Mouse (Mus musculus) myocyte (in vitro differentiated cells): ENCODE results near the gene Gm20431.

Experiments
- CEBPB ChIP-seq: IDR thresholded peaks from 2 replicates; pipeline ENCODE4 v1.6.1; 2011; ENCODE audit warnings: mild to moderate bottlenecking, moderate library complexity; ENCODE audit not compliant: poor library complexity, insufficient read depth, severe bottlenecking
- E2F4 ChIP-seq: IDR thresholded peaks from one replicate; pipeline ENCODE4 v1.6.1; 2011; ENCODE audit warnings: mild to moderate bottlenecking, control low read depth, moderate library complexity; ENCODE audit not compliant: insufficient read depth
- MAX ChIP-seq: IDR thresholded peaks from one replicate; pipeline ENCODE4 v1.6.1; 2011; ENCODE audit warnings: low read depth, mild to moderate bottlenecking, control low read depth
- MYOD1 ChIP-seq, 3 experiments: IDR thresholded peaks; one replicate each; pipeline ENCODE4 v1.6.1; 2011; ENCODE audit warnings: control low read depth in 2 of 3, low read depth in 2 of 3, mild to moderate bottlenecking in 2 of 3, moderate library complexity in 1 of 3; ENCODE audit not compliant: insufficient read length in 2 of 3, control insufficient read depth in 1 of 3
- MYOG ChIP-seq, 3 experiments: IDR thresholded peaks; one replicate each; pipeline ENCODE4 v1.6.1; 2011; ENCODE audit warnings: control low read depth in 2 of 3, low read depth in 2 of 3, mild to moderate bottlenecking in 2 of 3; ENCODE audit not compliant: insufficient read length in 2 of 3, control insufficient read depth in 1 of 3, insufficient read depth in 1 of 3
- POLR2A ChIP-seq: IDR thresholded peaks from one replicate; pipeline ENCODE4 v1.6.1; 2011; ENCODE audit warnings: low read depth, mild to moderate bottlenecking, control low read depth, moderate library complexity; ENCODE audit not compliant: insufficient read length
- POLR2AphosphoS2 ChIP-seq: IDR thresholded peaks from one replicate; pipeline ENCODE4 v1.6.1; 2011; ENCODE audit warnings: low read depth, control low read depth; ENCODE audit not compliant: insufficient read length
- REST ChIP-seq: IDR thresholded peaks from one replicate; pipeline ENCODE4 v1.6.1; 2011; ENCODE audit warnings: mild to moderate bottlenecking, control low read depth, moderate library complexity; ENCODE audit not compliant: insufficient read depth, insufficient read length
- SRF ChIP-seq: IDR thresholded peaks from one replicate; pipeline ENCODE4 v1.6.1; 2011; ENCODE audit warnings: low read depth; ENCODE audit not compliant: control insufficient read depth, insufficient read length
- TCF12 ChIP-seq: IDR thresholded peaks from one replicate; pipeline ENCODE4 v1.6.1; 2011; ENCODE audit warnings: mild to moderate bottlenecking, control low read depth; ENCODE audit not compliant: poor library complexity, insufficient read depth, severe bottlenecking
- USF1 ChIP-seq: IDR thresholded peaks from one replicate; pipeline ENCODE4 v1.6.1; 2011; ENCODE audit warnings: low read depth, mild to moderate bottlenecking, control low read depth, moderate library complexity

- no peak for TF ChIP-seq E2F4
- TF ChIP-seq USF1: no peak
- TF ChIP-seq TCF12: no peak
- no peak for TF ChIP-seq POLR2A
- TF ChIP-seq MAX: no peak
- TF ChIP-seq POLR2AphosphoS2: no peak
- TF ChIP-seq SRF: no peak
- no peak for TF ChIP-seq MYOG (IDR thresholded peaks at IDR 0.05; ENCODE audit: control insufficient read depth in 1 of 3, insufficient read depth in 1 of 3, insufficient read length in 2 of 3, low read depth in 2 of 3)
- peak in 1 of 3 experiments; percentile 56 for TF ChIP-seq MYOD1 (IDR thresholded peaks at IDR 0.05; ENCODE audit: control insufficient read depth in 1 of 3, insufficient read length in 2 of 3, low read depth in 2 of 3)
- TF ChIP-seq REST: no peak
- TF ChIP-seq CEBPB: no peak
Measured at GRCm38 (mm10) chr2:167688126-167688497, 26.8 kb upstream of the Gm20431 start.
